Mouse (Mus musculus) thymus, postnatal 4 days (tissue): ENCODE data around the gene Ahnak.
A peak's percentile ranks its signal among the peaks of the same experiment; 100 is the strongest.
"Not testable (repeated sequence)": the region's sequence is repeated elsewhere in the genome, so short reads cannot be mapped to it uniquely, and the experiment has no call there.

Experiments
- DNase-seq: peaks from one replicate; pipeline ENCODE4 v3.0.0; 2021

The Ahnak gene

DNA sequence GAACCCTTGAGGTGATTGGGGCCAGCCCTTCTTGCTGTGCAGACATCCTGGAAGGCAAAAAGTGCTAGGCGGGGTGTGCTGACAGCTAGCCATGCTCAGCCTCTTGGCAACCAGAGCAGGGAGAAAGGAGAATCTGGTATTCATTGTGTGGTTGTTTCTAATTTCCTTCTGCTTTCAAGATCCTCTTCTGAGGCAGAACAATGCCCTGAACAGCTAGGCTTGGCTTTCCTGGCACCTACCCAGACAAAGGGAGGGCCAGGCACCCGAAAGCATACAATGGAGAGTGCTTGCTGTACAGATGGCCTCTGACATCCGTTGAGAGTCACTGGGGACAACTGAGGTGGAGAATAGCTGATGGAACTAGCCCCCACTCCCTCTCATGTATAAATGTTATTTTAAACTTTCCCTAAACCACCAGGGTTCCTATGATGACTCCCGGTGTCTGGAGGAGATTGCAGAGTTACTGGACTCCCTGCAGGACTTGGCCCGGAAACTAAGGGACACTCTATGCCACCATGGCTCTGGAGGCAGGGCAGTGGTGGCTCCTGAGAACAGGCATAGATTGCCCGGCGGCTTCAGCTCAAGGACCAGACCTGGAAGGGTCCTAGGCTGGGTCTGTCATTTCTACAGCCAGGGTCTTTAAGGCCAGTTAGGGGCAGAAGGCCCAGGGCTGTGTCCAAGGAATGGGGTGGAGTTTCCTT is 82.5 kb downstream of the Ahnak start:
- DNase-seq: no peak

DNA sequence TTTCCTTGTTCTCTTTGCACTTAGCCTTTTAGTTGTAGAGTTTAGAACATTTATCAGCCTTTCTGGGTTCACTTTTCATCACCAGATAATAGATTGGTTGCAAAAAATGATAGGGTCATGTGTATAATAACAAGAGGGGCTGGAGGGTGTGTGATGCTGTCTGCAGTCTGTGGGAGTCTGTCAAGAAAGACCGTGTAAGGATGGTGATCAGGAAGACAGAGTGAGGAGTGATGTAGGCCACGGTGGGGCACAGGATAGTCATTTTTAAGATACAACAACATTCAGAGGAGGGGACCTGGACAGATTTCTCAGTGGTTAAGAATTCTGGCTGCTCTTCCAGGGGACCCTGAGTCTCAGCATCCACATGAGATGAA is 83.1 kb downstream of the Ahnak start:
- DNase-seq: no peak

DNA sequence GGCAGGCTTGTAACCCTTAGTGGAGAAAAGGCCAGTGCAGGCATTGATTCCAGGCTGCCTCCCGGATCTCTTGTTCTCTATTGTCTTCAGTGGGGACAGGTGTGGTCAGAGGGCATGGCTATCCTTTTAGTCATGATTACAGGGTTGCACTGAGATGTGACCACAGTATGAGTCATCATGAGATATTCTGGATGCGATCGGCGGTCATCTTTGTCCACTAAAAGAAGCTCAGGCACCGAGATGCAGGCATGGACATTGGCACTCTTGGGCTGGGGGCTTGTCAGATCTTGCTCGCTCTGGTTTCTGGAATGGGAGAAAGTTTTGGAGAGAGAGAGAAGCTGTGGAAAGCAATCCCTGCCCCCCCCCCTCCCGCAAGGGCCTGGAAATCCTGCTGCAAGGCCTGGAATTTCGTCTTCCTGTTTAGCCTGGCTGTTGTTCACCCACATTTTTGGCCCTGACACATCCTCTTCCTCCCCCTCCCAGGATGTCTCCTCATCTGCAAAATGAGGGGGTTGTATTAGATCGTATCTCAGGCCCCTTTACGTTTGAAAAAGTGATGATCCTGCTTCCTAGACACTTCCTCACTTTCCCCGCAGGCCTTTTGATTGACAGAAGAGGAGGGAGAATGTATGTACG is 84.8 kb downstream of the Ahnak start:
- DNase-seq: no peak

DNA sequence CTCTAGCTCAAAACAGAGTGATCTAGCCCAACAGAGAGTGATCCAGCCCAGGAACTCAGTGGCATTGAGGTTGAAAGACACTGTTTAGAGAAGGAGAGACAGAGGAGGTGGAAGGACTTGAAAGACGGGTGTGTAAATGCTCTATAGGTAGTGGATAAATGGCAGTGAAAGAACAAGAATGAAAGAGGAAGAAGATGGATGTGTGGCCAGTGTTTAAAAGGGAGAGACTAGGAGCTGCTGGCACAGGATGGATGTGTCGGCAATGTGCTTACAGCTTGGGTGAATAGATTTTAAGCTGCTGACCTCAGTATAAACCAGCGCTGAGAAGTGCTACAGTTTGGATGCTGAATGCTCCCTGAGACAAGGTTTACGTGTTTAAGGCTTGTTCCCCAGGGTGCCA is 85.3 kb downstream of the Ahnak start:
- DNase-seq: no peak

DNA sequence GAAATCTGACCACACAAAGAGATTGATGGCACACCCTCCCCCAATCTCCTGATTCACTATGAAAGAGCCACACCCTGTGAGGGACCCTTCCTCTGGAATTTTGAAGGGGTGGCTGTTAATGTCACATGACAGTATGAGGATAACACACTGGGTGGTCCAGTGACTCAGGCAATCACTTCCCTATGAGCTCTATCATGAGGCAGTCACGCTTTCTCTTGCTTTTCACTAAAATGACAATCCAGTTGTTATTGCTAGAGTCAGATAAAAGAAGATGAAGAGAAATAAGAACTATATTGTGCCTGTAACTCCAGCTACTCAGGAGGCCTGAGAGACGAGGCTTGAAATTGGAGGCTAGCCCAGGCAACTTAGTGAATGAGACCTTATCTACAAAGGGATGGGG is 86.5 kb downstream of the Ahnak start:
- DNase-seq: no peak

DNA sequence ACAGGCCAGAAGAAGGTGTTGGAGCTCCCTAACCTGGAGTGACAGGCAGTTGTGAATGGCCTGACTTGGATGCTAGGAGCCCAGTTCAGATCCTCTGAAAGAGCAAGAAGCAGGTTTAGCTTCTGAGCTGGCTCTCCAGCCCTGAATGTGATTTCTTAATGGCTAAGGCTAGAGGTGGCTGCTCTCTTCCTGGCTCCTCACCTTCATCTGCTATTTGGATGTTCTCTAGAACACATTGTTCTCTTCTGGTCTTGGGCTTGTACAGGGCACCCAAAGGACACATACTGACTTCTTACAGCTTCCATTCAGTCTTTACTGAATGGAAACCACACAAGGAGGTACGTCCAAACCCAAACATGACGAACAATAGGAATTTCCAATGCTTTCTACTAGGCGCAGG is 87.0 kb downstream of the Ahnak start:
- DNase-seq: no peak

DNA sequence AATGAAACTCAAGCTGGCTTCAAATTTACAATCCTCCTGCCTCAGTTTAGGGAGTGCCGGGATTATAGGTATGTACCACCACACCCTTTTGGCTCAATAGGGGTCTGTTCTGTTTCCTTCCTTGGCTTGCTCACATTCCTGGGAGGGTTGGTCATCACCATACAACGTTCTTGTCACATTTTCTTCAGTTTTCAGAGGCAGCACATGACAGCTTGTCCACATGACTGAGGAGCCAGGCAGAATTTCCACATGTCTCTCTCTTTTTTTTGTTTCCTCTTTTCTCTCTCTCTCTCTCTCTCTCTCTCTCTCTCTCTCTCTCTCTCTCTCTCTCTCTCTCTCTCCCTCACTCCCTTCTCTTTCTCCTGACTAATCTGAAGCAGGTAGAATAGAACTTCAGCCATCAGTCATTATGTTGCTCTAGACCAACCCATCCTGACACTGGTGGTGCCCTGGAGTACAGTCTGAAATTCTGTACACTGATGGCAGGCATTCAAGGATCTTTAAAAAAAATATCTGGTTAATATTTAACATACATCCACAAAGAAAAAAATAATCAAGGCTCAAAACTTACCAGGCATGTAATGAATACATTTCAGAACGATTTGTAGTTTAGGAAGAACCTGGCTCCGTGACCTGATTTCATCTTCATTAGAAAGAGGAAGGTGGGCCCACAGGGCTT is 88.0 kb downstream of the Ahnak start:
- no peak for DNase-seq

DNA sequence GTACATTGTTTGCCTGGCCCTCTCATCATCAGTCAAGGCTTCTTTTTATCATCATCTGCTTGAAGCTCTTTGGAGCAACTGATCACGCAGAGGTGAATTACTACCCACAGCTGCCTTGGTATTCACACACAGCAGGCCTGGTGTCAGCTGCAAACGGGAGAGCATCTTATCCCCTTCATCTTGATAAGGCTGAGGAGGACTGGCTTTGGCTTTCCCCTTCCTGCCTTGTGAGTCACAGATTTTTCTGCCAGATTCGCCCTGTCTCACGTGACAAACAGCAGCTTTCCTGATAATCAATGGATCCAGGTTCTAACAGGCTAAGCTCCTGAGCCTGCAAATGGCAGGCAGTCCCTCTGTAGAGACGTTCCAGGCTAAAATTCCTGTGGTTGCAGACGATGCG is 90.8 kb downstream of the Ahnak start:
- DNase-seq: no peak

DNA sequence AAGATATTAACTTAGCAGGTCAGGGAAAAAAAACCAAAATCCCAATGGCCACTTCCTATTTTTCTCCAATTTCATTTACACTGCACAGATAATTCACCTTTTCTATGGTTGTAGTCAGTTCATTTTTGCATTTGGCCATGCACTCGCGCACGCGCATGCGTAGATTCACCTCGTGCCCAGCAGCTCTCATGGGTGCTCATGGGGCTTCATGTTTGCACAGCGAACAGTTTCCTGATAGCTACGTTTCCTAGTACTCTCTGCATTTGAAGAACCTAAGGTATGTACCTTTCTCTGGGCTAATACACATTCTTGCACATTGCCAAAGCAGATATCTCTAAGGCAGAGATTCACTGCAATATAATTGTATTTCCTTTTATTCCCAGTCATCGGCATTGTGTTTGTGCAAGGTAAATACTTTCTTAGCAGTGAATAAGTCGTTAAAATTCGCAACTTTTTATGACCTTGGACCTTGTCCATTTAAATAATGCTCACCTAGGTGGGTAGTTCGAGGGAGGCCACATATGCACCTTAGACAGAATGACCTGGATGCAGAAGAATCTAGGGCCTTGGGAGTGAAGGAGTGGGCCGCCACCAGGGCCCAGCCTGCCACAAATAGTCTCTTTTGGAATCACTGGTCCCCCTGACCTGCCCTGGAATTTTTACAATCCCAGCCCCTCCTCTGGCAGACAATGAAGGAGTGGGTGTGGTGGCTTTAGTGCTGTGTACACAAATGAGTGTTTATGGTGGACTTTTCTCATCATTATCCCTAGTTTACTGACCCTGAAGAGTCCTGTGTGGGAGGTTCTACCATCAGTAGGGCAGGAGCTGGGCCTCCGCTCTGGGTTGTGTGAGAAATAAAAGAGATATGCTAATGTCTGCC is 92.5 kb downstream of the Ahnak start:
- DNase-seq: no peak

DNA sequence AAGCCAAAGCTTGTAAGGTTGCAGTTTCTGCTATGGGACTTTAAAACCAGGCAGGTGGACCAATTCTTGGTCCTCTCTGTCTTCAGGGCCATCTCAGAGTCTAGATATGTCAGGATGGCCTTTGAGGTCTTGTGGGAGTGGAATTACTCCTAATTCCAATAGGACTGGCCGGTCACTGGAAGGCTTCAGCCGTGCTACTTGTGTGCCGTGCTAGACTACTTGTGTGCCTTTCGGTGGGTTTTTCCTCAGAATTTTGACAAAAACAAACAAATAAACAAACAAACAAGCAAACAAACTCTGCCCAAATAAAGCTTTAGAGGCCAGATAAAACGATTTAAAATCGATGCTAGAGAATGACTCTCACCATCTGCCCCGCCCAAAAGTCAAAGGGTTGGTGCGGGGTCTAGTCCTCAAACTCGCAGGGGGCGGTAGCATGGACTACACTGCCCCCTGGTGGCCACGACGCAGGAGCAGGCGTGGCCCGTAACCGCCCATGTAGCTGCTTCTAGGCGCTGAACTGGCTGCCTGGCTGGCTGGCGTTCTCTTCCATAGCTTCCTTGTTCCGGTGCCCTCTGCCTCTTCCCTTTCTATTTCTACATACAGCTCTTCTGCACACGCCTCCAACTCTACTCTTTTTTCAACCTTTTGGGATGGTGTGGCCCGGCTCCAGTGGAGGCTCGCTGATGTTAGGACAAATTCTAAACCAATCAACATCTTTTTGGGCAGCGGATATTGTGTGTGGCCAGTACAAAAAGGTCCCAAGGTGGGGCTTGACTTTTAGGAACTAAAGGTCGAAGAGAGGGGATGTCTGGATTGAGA is 93.3 kb downstream of the Ahnak start:
- DNase-seq: peak; percentile 93

DNA sequence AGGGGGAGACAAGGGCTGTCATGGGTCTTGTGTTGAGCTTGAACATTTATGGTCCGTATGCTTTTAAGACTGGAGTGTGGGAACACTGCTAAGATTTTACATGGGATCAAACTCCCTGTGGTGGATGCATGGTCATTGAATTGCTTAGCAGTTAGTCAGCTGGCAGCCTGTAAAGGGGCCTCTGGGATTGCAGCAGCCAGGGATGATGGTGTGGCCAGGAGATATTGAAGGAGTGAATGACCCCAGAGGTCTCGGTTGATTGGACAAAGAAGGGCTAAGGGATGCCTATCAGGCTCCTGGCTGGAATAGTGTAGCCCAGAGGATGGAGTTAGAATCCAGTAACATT is 93.9 kb downstream of the Ahnak start:
- no peak for DNase-seq

DNA sequence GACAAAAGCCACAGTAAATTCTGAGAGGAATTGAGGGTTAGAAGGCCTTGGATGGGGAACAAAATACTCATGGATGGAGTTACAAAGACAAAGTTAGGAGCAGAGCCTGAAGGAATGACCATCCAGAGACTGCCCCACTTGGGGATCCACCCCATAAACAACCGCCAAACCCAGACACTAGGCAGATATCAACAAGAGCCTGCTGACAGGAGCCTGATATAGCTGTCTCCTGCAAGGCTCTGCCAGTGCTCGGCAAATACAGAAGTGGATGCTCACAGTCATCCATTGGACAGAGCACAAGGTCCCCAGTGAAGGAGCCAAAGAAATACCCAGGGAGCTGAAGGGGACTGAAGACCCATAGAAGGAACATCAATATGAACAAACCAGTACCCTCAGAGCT is 94.8 kb downstream of the Ahnak start:
- not testable (repeated sequence) for DNase-seq

DNA sequence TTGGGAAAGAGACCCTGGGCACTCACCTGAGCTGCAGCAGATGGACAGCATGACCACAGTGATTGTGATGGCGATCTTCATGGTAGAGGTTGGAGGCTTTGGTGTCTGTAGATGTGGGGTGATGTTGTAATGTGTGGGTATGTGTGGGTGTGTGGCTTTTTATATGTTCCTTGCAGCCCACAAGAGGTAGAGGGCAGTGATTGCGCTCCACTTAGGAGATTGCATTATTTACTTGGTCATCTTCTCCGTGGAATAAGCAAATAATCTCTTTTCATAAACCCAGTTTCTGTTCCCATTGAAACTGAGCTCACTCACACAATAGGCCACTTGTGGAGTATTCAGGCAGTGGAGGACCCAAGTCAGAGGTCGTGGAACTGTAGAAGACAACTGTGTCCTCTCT is 98.7 kb downstream of the Ahnak start, which contains the start of gene Scgb1a1:
Scgb1a1 (minus strand) TSS at position 138 of the 400 bp plus-strand sequence.
- DNase-seq: no peak

DNA sequence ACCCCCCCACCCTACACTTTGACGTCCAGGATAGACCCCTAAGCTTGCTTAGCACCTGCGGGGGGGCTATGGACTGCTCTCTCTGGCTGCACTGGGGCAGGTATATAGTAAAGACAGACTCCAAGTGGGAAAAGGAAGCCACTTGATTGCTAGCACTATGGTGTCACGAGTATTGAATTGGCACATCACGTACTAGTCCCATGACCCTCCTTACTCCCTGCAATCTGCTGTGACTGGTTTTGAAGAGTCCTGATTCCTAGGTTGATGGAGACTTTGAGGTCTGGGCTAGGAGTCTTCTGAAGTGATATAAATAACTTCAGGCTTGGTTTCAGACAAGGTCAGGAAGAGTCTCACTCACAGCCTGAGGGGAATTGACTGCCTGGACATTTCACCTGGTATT is 101.1 kb downstream of the Ahnak start:
- DNase-seq: no peak

DNA sequence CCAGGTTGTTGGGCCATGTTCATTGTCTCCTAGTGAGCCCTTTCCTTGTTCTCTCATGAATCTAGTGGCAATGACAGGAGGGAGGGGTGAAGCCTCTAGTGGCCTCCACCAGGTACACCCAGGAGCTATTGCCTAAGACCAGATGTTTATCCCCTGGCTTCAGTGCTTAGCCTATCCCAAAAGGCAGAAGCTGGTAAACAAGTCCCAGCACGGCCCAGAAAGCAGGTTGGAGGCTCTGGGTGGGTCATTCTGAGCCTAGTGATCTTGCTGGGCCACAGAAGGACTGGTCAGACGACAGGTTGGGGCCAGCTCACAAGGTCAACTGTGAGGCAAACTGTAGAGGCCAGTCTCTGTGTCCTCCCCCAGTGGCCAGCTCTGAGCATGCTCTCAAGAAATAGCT is 101.6 kb downstream of the Ahnak start:
- no peak for DNase-seq

DNA sequence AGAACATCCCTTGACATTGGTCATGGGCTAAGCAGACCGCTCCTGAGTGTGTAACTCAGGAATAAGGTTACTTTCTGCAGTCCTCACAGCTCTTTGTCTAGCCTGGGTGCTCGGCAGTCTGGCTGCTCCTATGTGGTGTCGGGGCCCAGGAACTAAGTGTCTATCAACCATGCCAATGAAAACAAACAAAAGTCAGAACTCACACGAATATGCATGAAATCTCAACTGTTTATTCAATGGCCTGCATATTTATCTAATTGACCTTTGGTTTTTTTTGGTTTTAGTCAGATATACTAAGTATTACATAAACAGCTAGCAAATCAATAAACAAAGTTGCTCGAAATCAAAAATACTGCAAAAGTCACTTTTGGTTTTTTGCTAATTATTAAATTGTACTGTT is 106.0 kb downstream of the Ahnak start:
- no peak for DNase-seq

DNA sequence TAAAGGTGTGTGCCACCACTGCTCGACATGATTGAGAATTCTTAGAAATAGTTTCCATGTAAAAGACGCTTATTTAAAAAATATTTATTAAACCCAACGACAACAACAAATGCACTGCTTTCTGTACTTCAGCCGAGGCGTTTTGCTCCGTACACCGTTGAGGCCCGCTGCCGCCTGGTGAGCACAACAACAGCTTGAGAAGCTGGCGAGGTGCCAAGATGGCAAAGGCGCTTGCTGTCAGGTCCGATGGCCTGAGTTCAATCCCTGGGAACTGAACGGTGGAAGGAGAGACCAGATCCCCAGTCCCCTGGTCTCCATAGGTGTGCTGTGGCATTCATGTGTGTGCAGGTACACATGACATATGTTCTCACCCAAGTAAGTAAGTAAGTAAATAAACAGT is 108.4 kb downstream of the Ahnak start:
- no peak for DNase-seq

DNA sequence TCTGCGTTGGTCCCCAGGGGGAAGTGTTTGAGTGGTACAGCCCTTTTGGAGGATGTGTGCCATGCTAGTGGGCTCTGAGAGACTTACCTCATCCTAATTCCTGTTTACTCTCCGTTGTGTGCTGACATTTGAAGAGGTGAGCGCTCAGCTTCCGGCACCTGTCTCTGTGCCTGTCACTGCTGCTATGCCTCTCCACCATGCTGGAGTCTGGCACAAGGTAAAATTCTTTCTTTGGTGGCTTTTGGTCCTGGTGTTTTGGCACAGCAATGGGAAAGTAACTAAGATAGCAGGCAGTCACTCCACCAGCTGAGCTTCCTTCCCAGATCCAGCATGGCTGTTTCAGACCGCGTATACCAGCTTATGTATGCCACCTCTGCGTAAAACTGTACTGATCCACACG is 110.7 kb downstream of the Ahnak start:
- no peak for DNase-seq

DNA sequence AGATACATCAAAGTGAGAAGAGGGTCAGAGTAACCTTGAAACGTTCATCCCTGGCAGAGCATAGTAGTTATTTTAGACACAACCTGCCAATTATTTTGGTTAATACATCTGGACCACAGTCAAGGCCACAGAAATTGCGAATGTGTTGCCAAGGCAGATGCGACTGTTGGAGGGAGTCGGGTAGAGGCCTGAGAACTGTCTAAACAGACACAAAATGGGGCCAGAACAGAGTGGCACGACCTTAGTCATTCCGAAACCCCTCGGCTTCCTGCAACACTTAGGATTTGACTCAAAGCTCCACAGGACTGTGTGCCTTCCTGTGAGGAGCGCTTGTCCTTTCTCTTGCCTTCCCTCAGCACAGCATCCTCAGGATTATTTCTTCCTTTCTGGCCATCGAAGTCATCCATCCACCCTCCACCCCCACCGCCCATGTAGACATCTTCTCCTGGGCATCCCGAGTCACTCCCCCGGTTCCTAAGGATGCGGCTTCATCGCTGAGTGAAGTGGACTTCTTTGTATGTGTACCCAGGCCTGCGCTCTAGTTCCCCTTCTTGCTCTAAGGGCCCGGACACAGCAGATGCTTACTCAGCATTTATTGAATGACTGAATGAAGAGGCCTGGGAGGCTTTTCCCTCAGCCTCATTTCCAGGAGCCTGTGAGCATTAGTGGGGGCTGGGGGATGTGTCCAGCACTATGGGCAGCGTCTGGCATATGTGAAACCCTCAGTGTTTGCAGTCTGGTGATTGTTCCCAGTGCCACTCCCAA is 111.4 kb downstream of the Ahnak start:
- no peak for DNase-seq

DNA sequence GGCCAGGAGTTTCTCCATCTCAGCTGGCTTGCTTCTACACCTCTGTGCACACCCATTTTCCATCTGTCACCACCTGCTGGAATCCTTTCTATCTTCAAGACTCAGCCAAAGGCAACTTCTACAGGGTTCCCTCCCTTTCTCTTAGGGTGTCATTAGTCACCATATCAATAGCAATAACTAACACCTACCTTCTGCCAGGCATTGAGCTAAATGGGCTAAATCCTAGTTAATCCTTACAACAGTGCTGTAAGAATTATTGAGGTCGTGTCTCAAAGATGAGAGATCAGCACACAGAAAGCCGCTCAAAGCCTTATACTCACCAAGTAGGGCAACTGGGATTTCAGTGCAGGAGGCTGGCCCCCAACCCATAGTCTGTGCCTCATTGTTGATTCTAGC is 112.0 kb downstream of the Ahnak start:
- DNase-seq: no peak

DNA sequence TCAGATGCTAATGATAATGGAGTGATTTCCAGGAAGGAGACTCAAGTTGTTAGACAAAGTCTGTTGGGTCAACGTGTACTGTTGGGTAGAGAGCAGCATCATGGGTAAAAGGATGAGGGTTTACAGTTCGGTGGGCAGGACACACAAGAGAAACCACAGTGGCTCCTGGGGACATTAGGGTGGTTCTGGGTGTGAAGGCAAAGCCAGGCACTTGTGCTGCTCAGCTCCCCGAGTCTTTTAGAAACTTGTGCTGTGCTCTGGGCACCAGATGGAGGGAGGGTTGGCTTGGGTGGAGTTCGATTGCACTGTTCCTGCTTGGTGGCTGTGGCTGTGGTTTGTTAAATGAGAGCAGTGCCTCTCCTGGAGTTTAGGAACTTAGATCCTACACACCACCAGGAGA is 114.9 kb downstream of the Ahnak start:
- no peak for DNase-seq
